14 mouse cellular contexts compared by ENCODE assay signal in genomic region chr19:56363721-56364460, GRCm38 (mm10). TPM values are rescaled to one million over a fixed set of nuclear protein-coding genes. Genes with fewer than 3 reads are reported as not detected.
DNase-seq lines count a peak whose midpoint lies in the region; ATAC-seq and TF ChIP-seq lines count a peak whose summit lies in the region.
"Had no signal": no experiment of that assay in that cellular context is flagged by ENCODE, and none has a peak within 500 bp of the region (broad histone marks: within the 10 kb centered on the region; RNA-seq: fewer than 3 reads in every experiment).

No protein-coding gene starts in this region.

- TF ChIP-seq POLR2A in lung, adult 2 months (IDR thresholded peaks at IDR 0.05; ENCODE audit: borderline replicate concordance, extremely low read depth, low read depth, low read length) = no peak

- H3K4me1 ChIP-seq in lung, embryonic 14.5 days (ENCODE audit: insufficient read depth) = peaks cover 11% of the 10 kb centered on the region; the same call in 1 of the 2 replicates
- no peaks in the 10 kb centered on the region for H3K4me1 ChIP-seq in lung, adult 2 months (ENCODE audit: control insufficient read depth, insufficient read depth, low read length)
- H3K4me1 ChIP-seq: embryonic facial prominence, embryonic 15.5 days; forebrain, embryonic 13.5 days; liver, embryonic 15.5 days had no signal

- peak; percentile 57; the same call in 1 of the 2 replicates for ATAC-seq in lung, embryonic 14.5 days (ENCODE audit: insufficient read depth)
- ATAC-seq: forebrain, embryonic 13.5 days had no signal

- H3K27ac ChIP-seq in lung, embryonic 14.5 days (ENCODE audit: low read depth) = no peak overlapping the region
- H3K27ac ChIP-seq: embryonic facial prominence, embryonic 15.5 days; forebrain, embryonic 13.5 days; hindbrain, embryonic 14.5 days; liver, embryonic 15.5 days had no signal

- 32% methylated on average over 15 of the region's 15 CpGs for WGBS in lung, embryonic 14.5 days
- 53% methylated on average over 15 of the region's 15 CpGs for WGBS in lung, adult 2 months

- intact Hi-C loops in heart, postnatal 10 days (cut with DNase I) = no loop called here

- no peaks in the 10 kb centered on the region for H3K27me3 ChIP-seq in lung, embryonic 14.5 days (ENCODE audit: insufficient read depth, low read length)
- H3K27me3 ChIP-seq: embryonic facial prominence, embryonic 15.5 days; forebrain, embryonic 13.5 days; liver, embryonic 15.5 days had no signal

- H3K4me2 ChIP-seq in lung, embryonic 14.5 days = peak overlapping the region; percentile 16; the same call in 1 of the 2 replicates
- H3K4me2 ChIP-seq: embryonic facial prominence, embryonic 15.5 days; forebrain, embryonic 13.5 days; hindbrain, embryonic 14.5 days; liver, embryonic 15.5 days; midbrain, embryonic 11.5 days had no signal

- DNase-seq in heart, adult 11 months = peak; percentile 89
- no peak for DNase-seq in heart, postnatal 10 days
- peak; percentile 87 for DNase-seq in lung, embryonic 14.5 days
- no peak for DNase-seq in lung, adult 2 months
- peak; percentile 40 to 61 for DNase-seq in lung, postnatal 4 days
- DNase-seq in thymus, postnatal 36 days = peak; percentile 60 to 76
- DNase-seq in liver = no peak
- no peak for DNase-seq in gastrocnemius, postnatal 4 days (ENCODE audit: low spot score in 2 of 2)
- DNase-seq: left cerebral cortex, postnatal 4 days had no signal

- H3K9me3 ChIP-seq in lung, embryonic 14.5 days (ENCODE audit: low read depth, low read length) = no peaks in the 10 kb centered on the region
- H3K9me3 ChIP-seq: embryonic facial prominence, embryonic 15.5 days; forebrain, embryonic 13.5 days; liver, embryonic 15.5 days had no signal

- no peak overlapping the region for H3K4me3 ChIP-seq in lung, embryonic 14.5 days (ENCODE audit: low read depth, low read length)
- H3K4me3 ChIP-seq in lung, adult 2 months (replicated peaks; ENCODE audit: extremely low read depth, low read depth, low read length) = no peak overlapping the region
- H3K4me3 ChIP-seq: embryonic facial prominence, embryonic 15.5 days; forebrain, embryonic 13.5 days; liver, embryonic 15.5 days had no signal

- H3K36me3 ChIP-seq in lung, embryonic 14.5 days (ENCODE audit: insufficient read depth) = no peaks in the 10 kb centered on the region
- H3K36me3 ChIP-seq: embryonic facial prominence, embryonic 15.5 days; liver, embryonic 15.5 days had no signal

- TF ChIP-seq CTCF in lung, embryonic 14.5 days (IDR thresholded peaks at IDR 0.05; ENCODE audit: low read depth) = peak; percentile 22; the same call in 1 of the 2 replicates
- no peak for TF ChIP-seq CTCF in lung, adult 2 months (IDR thresholded peaks at IDR 0.05; ENCODE audit: insufficient read depth, low read length)

- no peak overlapping the region for H3K9ac ChIP-seq in lung, embryonic 14.5 days
- H3K9ac ChIP-seq: embryonic facial prominence, embryonic 15.5 days; forebrain, embryonic 13.5 days; hindbrain, embryonic 14.5 days; liver, embryonic 15.5 days had no signal

RNA-seq across cellular contexts. Expression of gene Nrap, which starts 25.9 kb away (rescaled TPM):
- total RNA-seq in heart, postnatal 10 days (2021) = 100 to 1,000 TPM; 290 to 325 TPM
- polyA plus RNA-seq in lung, embryonic 14.5 days (2014; fragmentation: Nextera tagmentation; extraction: Ambion mirVana) = 0.18 and 0.32 TPM in 2 replicates
- 1.3 and 9.4 TPM in 2 replicates for polyA plus RNA-seq in lung, adult 2 months (2012; rRNA removed)
- 100 to 1,000 TPM; 293 to 350 TPM for total RNA-seq in gastrocnemius, postnatal 4 days (2021)

RNA-seq across cellular contexts. Expression of gene Casp7, which starts 33.0 kb away (rescaled TPM):
- 10 to 100 TPM; 20.7 to 23.8 TPM for total RNA-seq in heart, postnatal 10 days (2021)
- polyA plus RNA-seq in lung, embryonic 14.5 days (2014; fragmentation: Nextera tagmentation; extraction: Ambion mirVana) = 30.7 and 32.1 TPM in 2 replicates
- 14.2 and 17.3 TPM in 2 replicates for polyA plus RNA-seq in lung, adult 2 months (2012; rRNA removed)
- 10 to 100 TPM; 18.0 to 18.7 TPM for total RNA-seq in gastrocnemius, postnatal 4 days (2021)

Comparison
In these comparisons a context has a peak if more than half of its experiments do, and no peak if none do; other contexts are left out.
1. DNase-seq: peak in heart, adult 11 months (single experiment), lung, embryonic 14.5 days (single experiment), lung, postnatal 4 days (2 of 2) and thymus, postnatal 36 days (2 of 2); none in heart, postnatal 10 days (0 of 2), lung, adult 2 months (single experiment), liver (single experiment) and gastrocnemius, postnatal 4 days (0 of 2).